Mouse (Mus musculus) hindbrain, postnatal 0 days (tissue): ENCODE measurements at regions not wholly inside any gene's neighbourhood (a gene's known extent, or its start where the extent isn't known, plus 50 kb on each side); places are given as distances from the start of the nearest gene placed in this dataset.
A peak's percentile ranks its signal among the peaks of the same experiment; 100 is the strongest.

Experiments used
- ATAC-seq: fragments of 200-750 bp; cut with Nextera tagmentation; 2 replicates; pipeline ENCODE4 v1.8.0; 2017; ENCODE audit warnings: mild to moderate bottlenecking, moderate TSS enrichment, moderate library complexity
- DNase-seq: peaks from one replicate; pipeline ENCODE4 v3.0.0-alpha.2; 2015; ENCODE audit warnings: low spot score
- H3K27ac ChIP-seq: fragments of 300-500 bp; sonication (generic); 2 replicates; pipeline ENCODE4 v1.5.1; 2014; ENCODE audit warnings: mild to moderate bottlenecking
- H3K27me3 ChIP-seq: fragments of 300-500 bp; sonication (generic); 2 replicates; pipeline ENCODE4 v1.6.1; 2014; ENCODE audit warnings: low read length, mixed read lengths; ENCODE audit not compliant: insufficient read depth
- H3K36me3 ChIP-seq: fragments of 300-500 bp; sonication (generic); 2 replicates; pipeline ENCODE4 v1.6.1; 2014; ENCODE audit warnings: low read length, mixed read lengths; ENCODE audit not compliant: insufficient read depth
- H3K4me1 ChIP-seq: fragments of 300-500 bp; sonication (generic); 2 replicates; pipeline ENCODE4 v1.6.1; 2014; ENCODE audit warnings: antibody characterized with exemption, low read length, mixed read lengths; ENCODE audit not compliant: insufficient read depth
- H3K4me2 ChIP-seq: fragments of 300-500 bp; sonication (generic); 2 replicates; pipeline ENCODE4 v1.6.1; 2014; ENCODE audit warnings: low read depth, mild to moderate bottlenecking, low read length, moderate library complexity, mixed read lengths
- H3K4me3 ChIP-seq: fragments of 300-500 bp; sonication (generic); 2 replicates; pipeline ENCODE4 v1.5.1; 2014; ENCODE audit warnings: low read length
- H3K9ac ChIP-seq: fragments of 300-500 bp; sonication (generic); replicated peaks from 2 replicates; pipeline ENCODE4 v1.6.1; 2014; ENCODE audit warnings: mild to moderate bottlenecking, low read length, moderate library complexity, mixed read lengths
- H3K9me3 ChIP-seq: fragments of 300-500 bp; sonication (generic); 2 replicates; pipeline ENCODE4 v1.6.1; 2016; ENCODE audit warnings: low read length, mixed read lengths
- CTCF ChIP-seq: IDR thresholded peaks from 2 replicates; pipeline ENCODE4 v1.5.1; 2016; ENCODE audit warnings: antibody characterized with exemption, control low read depth, low read depth
- WGBS: fragments of 180-500 bp; shearing (Covaris S2); extraction: QIAGEN DNeasy Blood & Tissue Kit; methylation state at CpG from one replicate; pipeline ENCODE4 v1.1.7; 2014; 5-methylcytosine and 5-hydroxymethylcytosine counted together

DNA sequence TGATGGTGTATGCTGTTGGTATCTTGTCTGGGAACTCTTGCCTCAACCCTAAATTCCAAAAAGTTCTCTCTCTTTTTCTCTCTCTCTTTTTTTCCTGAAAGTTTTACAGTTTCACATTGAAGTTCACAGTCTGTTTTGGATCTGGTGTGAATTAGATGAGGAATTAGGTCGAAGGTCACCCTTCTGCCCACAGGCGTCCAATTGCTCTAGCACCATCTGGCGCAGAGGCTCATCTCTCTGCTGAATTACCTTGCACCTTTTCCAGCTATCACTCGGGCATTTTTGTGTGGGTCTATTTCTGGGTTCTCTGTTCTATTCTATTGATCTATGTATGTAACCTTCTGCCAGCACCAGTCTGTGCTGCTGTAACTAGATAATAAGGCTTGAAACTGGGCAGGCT is 81.8 kb upstream of the Mef2a start:
- Histone ChIP-seq H3K4me2 (no peak overlapping the region), H3K36me3 (no peaks in the 10 kb centered on the region), H3K4me3 (no peak overlapping the region), H3K9me3 (no peaks in the 10 kb centered on the region), H3K27ac (no peak overlapping the region), H3K27me3 (no peaks in the 10 kb centered on the region), H3K4me1 (no peaks in the 10 kb centered on the region), H3K9ac (no peak overlapping the region)
- no peak for DNase-seq
- TF ChIP-seq CTCF = no peak
- no peak for ATAC-seq
- 66% methylated on average over 4 of the region's 4 CpGs for WGBS

DNA sequence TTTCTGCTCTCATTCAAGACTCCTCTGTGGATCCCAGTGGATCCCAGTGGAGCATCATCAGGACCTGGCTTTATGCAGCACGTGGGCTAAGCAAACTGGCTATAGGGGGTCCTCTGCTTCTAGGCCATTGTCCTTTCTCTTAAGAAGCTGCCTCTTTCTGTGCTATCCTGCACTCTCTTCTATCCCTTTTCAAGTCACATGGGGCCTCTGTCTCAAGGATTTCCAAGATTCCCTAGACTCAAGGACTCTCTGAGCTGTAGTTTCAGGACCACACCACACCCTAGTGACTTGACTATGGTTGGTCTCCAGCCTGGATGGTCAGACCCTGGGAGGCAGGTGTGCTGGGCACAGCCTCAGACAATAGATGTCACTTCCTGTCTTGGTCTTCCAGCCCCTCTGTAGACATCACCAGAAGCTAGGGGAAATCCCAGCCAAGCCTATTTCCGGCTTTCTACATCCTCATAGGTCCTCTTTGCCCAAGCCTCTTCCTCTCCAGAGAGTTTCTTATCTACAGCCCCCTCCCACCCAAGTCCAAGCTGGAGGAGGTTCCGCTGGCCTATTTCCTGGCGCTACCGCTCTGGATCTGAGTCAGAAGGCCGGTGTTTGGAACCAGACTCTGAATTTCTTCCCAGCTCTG is 78.6 kb upstream of the Mef2a start:
- Histone ChIP-seq H3K4me3 (no peak overlapping the region), H3K27ac (no peak overlapping the region), H3K27me3 (no peaks in the 10 kb centered on the region), H3K4me1 (no peaks in the 10 kb centered on the region; the same call in 1 of the 2 replicates), H3K36me3 (no peaks in the 10 kb centered on the region), H3K9ac (no peak overlapping the region), H3K9me3 (no peaks in the 10 kb centered on the region), H3K4me2 (no peak overlapping the region)
- ATAC-seq (no peak), DNase-seq (no peak)
- 79% methylated on average over 6 of the region's 6 CpGs for WGBS
- TF ChIP-seq CTCF = no peak

DNA sequence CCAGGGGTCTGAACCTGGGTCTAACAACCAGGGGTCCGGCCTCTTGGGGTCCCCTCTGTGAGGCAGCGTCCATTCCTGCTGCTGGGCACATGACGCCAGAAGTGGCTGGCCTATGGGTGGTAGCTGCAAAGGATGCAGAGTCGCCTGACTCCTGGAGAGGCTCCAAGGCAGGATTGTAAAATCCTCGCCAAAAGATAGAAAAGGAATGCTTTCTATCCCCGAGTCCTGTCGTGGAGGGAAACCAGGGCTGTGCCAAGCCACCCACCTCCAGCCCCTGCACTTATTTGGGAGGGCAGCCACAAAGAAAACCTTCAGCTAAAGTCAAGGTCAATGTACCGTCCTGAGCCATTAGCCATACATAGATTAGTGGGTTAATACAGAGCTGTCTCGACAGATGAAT is 73.9 kb upstream of the Mef2a start:
- ATAC-seq = no peak
- TF ChIP-seq CTCF = no peak
- H3K4me1 ChIP-seq = peaks cover 26% of the 10 kb centered on the region
- H3K9me3 ChIP-seq = no peaks in the 10 kb centered on the region
- H3K4me2 ChIP-seq = no peak overlapping the region
- H3K27me3 ChIP-seq = no peaks in the 10 kb centered on the region
- WGBS = 43% methylated on average over 9 of the region's 9 CpGs
- H3K4me3 ChIP-seq = no peak overlapping the region
- H3K9ac ChIP-seq = no peak overlapping the region
- H3K27ac ChIP-seq = 0 out of 2 replicates have a peak overlapping the region, but pooled peaks have one; percentile 54
- no peaks in the 10 kb centered on the region for H3K36me3 ChIP-seq
- no peak for DNase-seq

DNA sequence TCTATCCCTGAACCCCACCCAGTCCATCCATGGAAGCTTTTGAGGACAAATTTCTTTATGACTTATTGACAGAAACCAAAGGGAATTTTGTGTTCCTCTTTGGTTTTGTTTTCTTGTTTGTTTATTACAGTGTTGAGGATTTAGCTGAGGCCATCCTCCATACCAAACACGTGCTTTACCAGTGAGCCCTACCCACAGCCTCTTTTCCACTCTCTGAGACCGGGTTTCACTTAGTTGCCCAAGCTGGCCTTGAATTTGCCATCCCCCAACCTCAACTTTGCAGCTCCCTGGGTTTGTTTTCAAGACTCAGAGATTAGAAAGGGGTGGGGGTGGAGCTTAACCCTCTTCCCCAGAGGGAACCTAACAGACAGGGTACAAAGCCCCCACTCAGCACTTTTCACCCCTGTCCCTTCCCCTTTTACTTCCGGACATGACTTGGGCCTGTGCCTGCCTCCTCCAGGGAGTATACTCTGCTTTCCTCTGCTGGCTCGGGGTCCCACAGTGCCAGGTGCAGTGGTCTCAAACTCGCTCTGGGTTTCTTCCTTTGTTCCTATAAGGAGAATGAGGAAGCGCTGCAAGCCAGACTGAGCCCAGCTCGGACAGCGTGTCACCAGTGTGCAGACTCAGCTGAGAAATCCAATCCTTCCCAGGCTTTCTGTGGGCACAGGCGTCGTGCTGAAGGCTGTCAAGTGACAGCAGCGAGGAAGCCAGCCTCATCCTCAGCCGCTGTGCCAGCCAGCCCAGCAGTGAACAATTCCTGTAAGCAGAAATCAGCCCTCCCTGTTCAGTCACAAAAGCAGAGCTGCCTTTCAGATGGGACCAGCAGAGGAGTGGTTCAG is 72.8 kb upstream of the Mef2a start:
- Histone ChIP-seq H3K9me3 (no peaks in the 10 kb centered on the region), H3K4me1 (peaks cover 26% of the 10 kb centered on the region), H3K27ac (peak overlapping the region; percentile 54; the same call in 1 of the 2 replicates), H3K4me2 (no peak overlapping the region), H3K4me3 (no peak overlapping the region), H3K9ac (no peak overlapping the region), H3K36me3 (no peaks in the 10 kb centered on the region), H3K27me3 (no peaks in the 10 kb centered on the region)
- TF ChIP-seq CTCF = no peak
- WGBS = 14% methylated on average over 12 of the region's 12 CpGs
- ATAC-seq (peak; percentile 52; the same call in 1 of the 2 replicates), DNase-seq (peak; percentile 38)

DNA sequence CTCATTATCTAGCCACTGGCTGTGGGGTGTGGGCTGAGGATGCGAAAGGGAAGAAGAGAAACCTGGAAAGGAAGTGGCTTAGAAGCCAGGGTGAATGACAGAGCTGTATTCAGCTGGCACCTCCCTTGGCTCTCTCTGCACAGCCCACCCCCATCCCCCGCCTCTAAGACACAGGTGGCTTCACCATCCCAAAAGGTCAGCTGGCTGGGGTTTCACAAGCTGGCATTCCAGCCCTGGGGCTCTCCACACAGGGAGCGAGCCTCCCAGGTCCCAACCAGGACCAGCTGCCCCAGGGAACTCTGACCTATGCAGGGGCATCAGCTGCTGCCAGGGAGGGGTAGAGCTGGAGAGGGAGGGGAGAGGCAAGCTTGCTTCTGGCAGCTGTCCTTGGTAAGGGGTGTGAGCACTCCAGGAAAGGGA is 71.9 kb upstream of the Mef2a start:
- H3K9ac ChIP-seq = no peak overlapping the region
- ATAC-seq (peak; percentile 58), DNase-seq (peak; percentile 48)
- H3K9me3 ChIP-seq = no peaks in the 10 kb centered on the region
- 46% methylated on average over 3 of the region's 3 CpGs for WGBS
- H3K36me3 ChIP-seq = no peaks in the 10 kb centered on the region
- H3K4me3 ChIP-seq = no peak overlapping the region
- peaks cover 26% of the 10 kb centered on the region for H3K4me1 ChIP-seq
- H3K27ac ChIP-seq = peak overlapping the region; percentile 74; the same call in 1 of the 2 replicates
- no peaks in the 10 kb centered on the region for H3K27me3 ChIP-seq
- no peak overlapping the region for H3K4me2 ChIP-seq
- TF ChIP-seq CTCF = no peak

DNA sequence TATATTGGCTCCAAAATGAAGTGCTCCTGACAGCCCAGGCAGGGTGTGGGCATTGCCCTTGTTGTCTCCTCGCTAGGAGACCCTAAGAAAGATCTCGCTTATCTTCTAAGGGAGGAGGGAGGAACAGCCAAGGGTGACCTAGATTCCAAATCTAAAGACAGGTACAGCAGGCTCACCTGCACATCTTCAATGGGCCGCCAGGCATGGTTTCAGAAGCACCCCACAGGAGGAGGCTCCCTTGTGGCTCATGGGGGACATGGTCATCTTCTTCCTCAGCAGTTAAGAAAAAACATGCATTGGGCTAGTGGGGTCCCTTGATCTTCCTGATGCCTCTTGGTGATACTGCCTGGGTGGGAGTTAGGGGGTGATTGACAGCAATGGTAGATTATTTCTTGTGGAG is 71.0 kb upstream of the Mef2a start:
- peak overlapping the region; percentile 74; the same call in 1 of the 2 replicates for H3K27ac ChIP-seq
- H3K27me3 ChIP-seq = no peaks in the 10 kb centered on the region
- no peak overlapping the region for H3K9ac ChIP-seq
- no peak overlapping the region for H3K4me2 ChIP-seq
- 59% methylated on average over 3 of the region's 3 CpGs for WGBS
- no peaks in the 10 kb centered on the region for H3K9me3 ChIP-seq
- no peak for DNase-seq
- no peaks in the 10 kb centered on the region for H3K36me3 ChIP-seq
- H3K4me3 ChIP-seq = no peak overlapping the region
- TF ChIP-seq CTCF = no peak
- peaks cover 26% of the 10 kb centered on the region for H3K4me1 ChIP-seq
- ATAC-seq = no peak
